Mouse (Mus musculus) heart, adult 2 months (tissue): ENCODE data around the gene Cpne4.

Source experiments
- CTCF ChIP-seq: fragments of 200-600 bp; IDR thresholded peaks from 2 replicates; pipeline ENCODE4 v1.8.1; 2022; ENCODE audit warnings: antibody characterized with exemption, mild to moderate bottlenecking, moderate library complexity
- EP300 ChIP-seq: fragments of 200-500 bp; IDR thresholded peaks from 2 replicates; pipeline ENCODE4 v1.6.1; 2011; ENCODE audit warnings: low read depth, low read length, control low read depth; ENCODE audit not compliant: insufficient read depth

DNA sequence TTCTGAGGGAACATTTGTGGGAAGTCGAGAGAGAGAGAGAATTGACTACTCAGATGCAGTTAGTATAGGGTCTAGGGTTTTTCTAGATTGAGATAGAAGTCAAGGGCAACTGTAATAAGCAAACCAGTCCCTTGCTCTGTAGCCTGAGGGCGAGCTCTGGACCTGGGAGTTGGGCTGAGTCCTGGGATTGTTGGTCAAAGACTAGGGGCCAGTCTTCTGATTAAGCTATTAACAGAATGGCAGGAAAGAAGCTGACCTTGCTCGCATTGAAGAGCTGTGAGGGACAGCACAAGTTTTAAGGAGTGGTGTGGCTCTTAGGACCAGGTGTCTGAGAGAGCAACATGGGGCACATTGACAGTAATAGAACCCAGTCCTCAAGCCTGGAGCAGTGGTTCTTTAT, 140.0 kb downstream of the Cpne4 start:
- TF ChIP-seq CTCF = no peak
- no peak for TF ChIP-seq EP300
